In the genomic region with DNA sequence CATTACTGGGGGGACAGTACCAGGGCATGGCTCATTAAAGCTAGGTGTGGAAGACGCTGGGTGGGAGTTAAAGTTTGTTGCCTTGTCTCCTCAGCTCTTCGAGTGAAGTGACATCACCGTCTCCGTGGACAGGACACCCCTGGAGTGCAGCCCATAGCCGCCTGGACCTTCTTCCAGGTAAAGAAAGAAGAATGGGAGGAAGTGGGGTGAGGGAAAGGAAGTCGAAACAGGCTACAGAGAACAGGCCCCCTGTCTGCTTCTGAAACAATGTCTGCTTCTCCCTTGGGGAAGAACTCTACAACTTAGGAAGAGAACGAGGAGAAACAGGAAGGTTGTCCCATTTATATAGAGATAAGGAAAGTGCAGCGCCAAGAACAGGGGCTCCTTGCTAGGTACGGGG, we compare ENCODE assay signal across 12 mouse cellular contexts. TPM values are rescaled to one million over a fixed set of nuclear protein-coding genes. Genes with fewer than 3 reads are reported as not detected.
DNase-seq lines count a peak whose midpoint lies in the region; ATAC-seq and TF ChIP-seq lines count a peak whose summit lies in the region.
"Had no signal": no experiment of that assay in that cellular context is flagged by ENCODE, and none has a peak within 500 bp of the region (broad histone marks: within the 10 kb centered on the region; RNA-seq: fewer than 3 reads in every experiment).

No protein-coding gene starts in this region.

- H3K79me2 ChIP-seq in heart, adult 2 months (replicated peaks; ENCODE audit: control insufficient read depth, insufficient read depth, low read length) = no peaks in the 10 kb centered on the region

- no peak for ATAC-seq in lung, embryonic 14.5 days (ENCODE audit: insufficient read depth)
- peak; percentile 38; the same call in 1 of the 2 replicates for ATAC-seq in heart, embryonic 16.5 days (replicated peaks; ENCODE audit: extremely low read depth, insufficient read depth, low FRiP score)
- no peak for ATAC-seq in stomach, embryonic 14.5 days (ENCODE audit: insufficient number of reproducible peaks, insufficient read depth, low FRiP score, low read depth)
- ATAC-seq: midbrain, embryonic 15.5 days had no signal

- no peak overlapping the region for H3K4me3 ChIP-seq in lung, embryonic 14.5 days (ENCODE audit: low read depth, low read length)
- H3K4me3 ChIP-seq in heart, adult 2 months = no peak overlapping the region
- H3K4me3 ChIP-seq in heart, embryonic 16.5 days (ENCODE audit: low read length) = no peak overlapping the region
- H3K4me3 ChIP-seq in stomach, embryonic 14.5 days (ENCODE audit: low read depth, low read length) = no peak overlapping the region
- H3K4me3 ChIP-seq: midbrain, embryonic 15.5 days had no signal

- no peaks in the 10 kb centered on the region for H3K4me1 ChIP-seq in lung, embryonic 14.5 days (ENCODE audit: insufficient read depth)
- peaks cover 26% of the 10 kb centered on the region for H3K4me1 ChIP-seq in heart, adult 2 months (ENCODE audit: control insufficient read depth, insufficient read depth, low read length)
- H3K4me1 ChIP-seq in heart, embryonic 16.5 days (ENCODE audit: control insufficient read depth, insufficient read depth, low read length) = peaks cover 25% of the 10 kb centered on the region
- H3K4me1 ChIP-seq in stomach, embryonic 14.5 days (ENCODE audit: control insufficient read depth, insufficient read depth, low read length) = peaks cover 18% of the 10 kb centered on the region; the same call in 1 of the 2 replicates
- H3K4me1 ChIP-seq: midbrain, embryonic 15.5 days had no signal

- no peak overlapping the region for H3K4me2 ChIP-seq in lung, embryonic 14.5 days
- H3K4me2 ChIP-seq in heart, embryonic 16.5 days (ENCODE audit: low read depth, low read length) = no peak overlapping the region
- H3K4me2 ChIP-seq in stomach, embryonic 14.5 days (replicated peaks; ENCODE audit: low read depth, low read length) = no peak overlapping the region
- H3K4me2 ChIP-seq: midbrain, embryonic 15.5 days had no signal

- peaks cover 8% of the 10 kb centered on the region; the same call in 1 of the 2 replicates for H3K36me3 ChIP-seq in lung, embryonic 14.5 days (ENCODE audit: insufficient read depth)
- H3K36me3 ChIP-seq in heart, adult 2 months (ENCODE audit: control insufficient read depth, insufficient read depth, low read length) = peaks cover 5% of the 10 kb centered on the region
- 0 out of 2 replicates have a peak, but pooled peaks cover 2% of the 10 kb centered on the region for H3K36me3 ChIP-seq in heart, embryonic 16.5 days (ENCODE audit: control insufficient read depth, insufficient read depth)
- H3K36me3 ChIP-seq in stomach, embryonic 14.5 days (ENCODE audit: control insufficient read depth, insufficient read depth, low read length) = no peaks in the 10 kb centered on the region

- 0 out of 2 replicates have a peak, but pooled peaks have one; percentile 17 for TF ChIP-seq EP300 in heart, adult 2 months (IDR thresholded peaks at IDR 0.05; ENCODE audit: insufficient read depth, low read depth, low read length)

- TF ChIP-seq POLR2A in heart, adult 2 months (IDR thresholded peaks at IDR 0.05; ENCODE audit: insufficient read depth, low read depth, low read length) = no peak

- DNase-seq in lung, embryonic 14.5 days = peak; percentile 16
- no peak for DNase-seq in lung, postnatal 25 days (ENCODE audit: low spot score)
- no peak for DNase-seq in heart, adult 2 months
- no peak for DNase-seq in adrenal gland, adult 2 months
- no peak for DNase-seq in right cerebral cortex, postnatal 14 days
- DNase-seq: cerebellum, postnatal 14 days; gastrocnemius, postnatal 36 days; kidney, adult 8-10 months had no signal

- no peak for TF ChIP-seq CTCF in lung, embryonic 14.5 days (IDR thresholded peaks at IDR 0.05; ENCODE audit: low read depth)
- TF ChIP-seq CTCF in heart, adult 2 months (IDR thresholded peaks at IDR 0.05) = no peak

- H3K27me3 ChIP-seq in lung, embryonic 14.5 days (ENCODE audit: insufficient read depth, low read length) = no peaks in the 10 kb centered on the region
- no peaks in the 10 kb centered on the region for H3K27me3 ChIP-seq in heart, adult 2 months (ENCODE audit: control insufficient read depth, insufficient read depth, low read length)
- H3K27me3 ChIP-seq in heart, embryonic 16.5 days (ENCODE audit: control insufficient read depth, insufficient read depth, low read length) = no peaks in the 10 kb centered on the region
- no peaks in the 10 kb centered on the region for H3K27me3 ChIP-seq in stomach, embryonic 14.5 days (ENCODE audit: control insufficient read depth, insufficient read depth, low read length)
- H3K27me3 ChIP-seq: midbrain, embryonic 15.5 days had no signal

- H3K9me3 ChIP-seq in lung, embryonic 14.5 days (ENCODE audit: low read depth, low read length) = no peaks in the 10 kb centered on the region
- H3K9me3 ChIP-seq in heart, embryonic 16.5 days (replicated peaks; ENCODE audit: control insufficient read depth, low read length) = no peaks in the 10 kb centered on the region
- H3K9me3 ChIP-seq in stomach, embryonic 14.5 days (ENCODE audit: control insufficient read depth, low read depth, low read length) = no peaks in the 10 kb centered on the region
- H3K9me3 ChIP-seq: midbrain, embryonic 15.5 days had no signal

- H3K27ac ChIP-seq in lung, embryonic 14.5 days (ENCODE audit: low read depth) = peak overlapping the region; percentile 59; the same call in 1 of the 2 replicates
- H3K27ac ChIP-seq in heart, adult 2 months = peak overlapping the region; percentile 29
- H3K27ac ChIP-seq in heart, embryonic 16.5 days (ENCODE audit: low read length) = peak overlapping the region; percentile 80
- peak overlapping the region; percentile 35; the same call in 1 of the 2 replicates for H3K27ac ChIP-seq in stomach, embryonic 14.5 days (ENCODE audit: low read length)
- H3K27ac ChIP-seq: midbrain, embryonic 15.5 days had no signal

- intact Hi-C loops in heart, adult 2 months (cut with DNase I) = no loop called here

- WGBS in lung, embryonic 14.5 days = 65% methylated on average over 9 of the region's 9 CpGs
- WGBS in heart, adult 2 months = 46% methylated on average over 9 of the region's 9 CpGs
- WGBS in heart, embryonic 16.5 days = 55% methylated on average over 9 of the region's 9 CpGs
- 76% methylated on average over 9 of the region's 9 CpGs for WGBS in stomach, embryonic 14.5 days

- H3K9ac ChIP-seq in lung, embryonic 14.5 days = no peak overlapping the region
- no peak overlapping the region for H3K9ac ChIP-seq in heart, adult 2 months (ENCODE audit: low read depth, low read length)
- peak overlapping the region; percentile 6; the same call in 1 of the 2 replicates for H3K9ac ChIP-seq in heart, embryonic 16.5 days (ENCODE audit: low read length)
- no peak overlapping the region for H3K9ac ChIP-seq in stomach, embryonic 14.5 days (replicated peaks; ENCODE audit: low read depth, low read length)
- H3K9ac ChIP-seq: midbrain, embryonic 15.5 days had no signal

RNA-seq across cellular contexts. Expression of a gene that starts 29.1 kb away (rescaled TPM):
- 20.2 and 21.8 TPM in 2 replicates for polyA plus RNA-seq in lung, embryonic 14.5 days (2014; fragmentation: Nextera tagmentation; extraction: Ambion mirVana)
- total RNA-seq in heart, adult 2 months (2021) = 10 to 100 TPM; 21.5 to 26.3 TPM
- polyA plus RNA-seq in heart, adult 2 months (2012; rRNA removed) = 30.7 and 32.2 TPM in 2 replicates
- polyA plus RNA-seq in heart, embryonic 16.5 days (2015; fragmentation: Nextera tagmentation; extraction: Ambion mirVana) = 26.9 and 28.4 TPM in 2 replicates
- 15.9 and 22.7 TPM in 2 replicates for polyA plus RNA-seq in stomach, embryonic 14.5 days (2014; fragmentation: Nextera tagmentation; extraction: Ambion mirVana)
- total RNA-seq in adrenal gland, adult 2 months (2021) = 10 to 100 TPM in 1 of 2 experiments, 1 to 10 TPM in 1; 7.2 to 12.9 TPM
- polyA plus RNA-seq in adrenal gland, adult 2 months (2012; rRNA removed) = 26.6 TPM in 2 replicates

RNA-seq across cellular contexts. Expression of a gene that starts 55.5 kb away (rescaled TPM):
- 0.95 and 1.2 TPM in 2 replicates for polyA plus RNA-seq in lung, embryonic 14.5 days (2014; fragmentation: Nextera tagmentation; extraction: Ambion mirVana)
- total RNA-seq in heart, adult 2 months (2021) = under 1 TPM in 1 of 2 experiments, not detected in 1; 0.13 TPM
- 0.12 and 0.43 TPM in 2 replicates for polyA plus RNA-seq in heart, adult 2 months (2012; rRNA removed)
- 0.63 and 0.92 TPM in 2 replicates for polyA plus RNA-seq in heart, embryonic 16.5 days (2015; fragmentation: Nextera tagmentation; extraction: Ambion mirVana)
- polyA plus RNA-seq in stomach, embryonic 14.5 days (2014; fragmentation: Nextera tagmentation; extraction: Ambion mirVana) = 0.65 and 0.83 TPM in 2 replicates
- total RNA-seq in adrenal gland, adult 2 months (2021) = under 1 TPM in 1 of 2 experiments, not detected in 1; 0.59 TPM
- 1.3 TPM in 2 replicates for polyA plus RNA-seq in adrenal gland, adult 2 months (2012; rRNA removed)
- total RNA-seq: gastrocnemius, postnatal 36 days had no signal
- polyA plus RNA-seq: liver, embryonic 16.5 days had no signal

RNA-seq across cellular contexts. Expression of a gene that starts 57.3 kb away (rescaled TPM):
- 663 and 691 TPM in 2 replicates for polyA plus RNA-seq in lung, embryonic 14.5 days (2014; fragmentation: Nextera tagmentation; extraction: Ambion mirVana)
- total RNA-seq in heart, adult 2 months (2021) = 100 to 1,000 TPM; 214 to 275 TPM
- polyA plus RNA-seq in heart, adult 2 months (2012; rRNA removed) = 193 and 266 TPM in 2 replicates
- 1,129 and 1,149 TPM in 2 replicates for polyA plus RNA-seq in heart, embryonic 16.5 days (2015; fragmentation: Nextera tagmentation; extraction: Ambion mirVana)
- 474 and 475 TPM in 2 replicates for polyA plus RNA-seq in stomach, embryonic 14.5 days (2014; fragmentation: Nextera tagmentation; extraction: Ambion mirVana)
- total RNA-seq in adrenal gland, adult 2 months (2021) = 100 to 1,000 TPM; 276 to 356 TPM
- 358 and 377 TPM in 2 replicates for polyA plus RNA-seq in adrenal gland, adult 2 months (2012; rRNA removed)

Comparison
In these comparisons a context has a peak if more than half of its experiments do, and no peak if none do; other contexts are left out.
1. H3K27ac ChIP-seq: peak in every context shown above with its lines; median percentile 80 in heart, embryonic 16.5 days; 59 in lung, embryonic 14.5 days; 35 in stomach, embryonic 14.5 days; 29 in heart, adult 2 months.